ENCODE assay signal across 8 mouse cellular contexts in genomic region chr6:17637205-17638203, GRCm38 (mm10). TPM values are rescaled to one million over a fixed set of nuclear protein-coding genes. Genes with fewer than 3 reads are reported as not detected.
A peak's percentile ranks its signal among the peaks of the same experiment; 100 is the strongest.
DNase-seq lines count a peak whose midpoint lies in the region; ATAC-seq lines count a peak whose summit lies in the region.

No protein-coding gene starts in this region.

- WGBS in forebrain, embryonic 14.5 days, result 1% methylated on average over 44 of the region's 62 CpGs

- H3K4me3 ChIP-seq in forebrain, embryonic 14.5 days (ENCODE audit: low read depth, low read length), result peak overlapping the region; percentile 88

- H3K27ac ChIP-seq in forebrain, embryonic 14.5 days (ENCODE audit: low read depth, low read length), result peak overlapping the region; percentile 95

- H3K4me1 ChIP-seq in forebrain, embryonic 14.5 days (ENCODE audit: control insufficient read depth, insufficient read depth, low read length), result no peaks in the 10 kb centered on the region

- peak; percentile 45 for ATAC-seq in cerebellum, adult (ENCODE audit: insufficient number of reproducible peaks, low FRiP score, low TSS enrichment)
- ATAC-seq in forebrain, embryonic 14.5 days, result peak; percentile 86
- peak; percentile 11 to 12; a peak in 2 of 4 replicates for ATAC-seq in hematopoietic stem cell, adult 5-6 weeks (replicated peaks in 1 of 2; ENCODE audit: insufficient read depth in 1 of 2, low FRiP score in 2 of 2, low TSS enrichment in 1 of 2, low read depth in 1 of 2, poor library complexity in 2 of 2, severe bottlenecking in 2 of 2)
- ATAC-seq in megakaryocyte, adult 5-6 weeks (ENCODE audit: poor library complexity, severe bottlenecking), result peak; percentile 35

- peak overlapping the region; percentile 95 for H3K9ac ChIP-seq in forebrain, embryonic 14.5 days (ENCODE audit: low read length)

- DNase-seq in layer of hippocampus, adult 18-20 months (ENCODE audit: low spot score in 2 of 2), result peak; percentile 54 to 57
- no peak for DNase-seq in layer of hippocampus, adult 9-11 months
- DNase-seq in forebrain, embryonic 14.5 days (ENCODE audit: low spot score), result peak; percentile 68
- DNase-seq in layer of hippocampus, postnatal 14 days (ENCODE audit: low spot score in 2 of 2), result peak; percentile 35 to 68
- DNase-seq in right cerebral cortex, postnatal 4 days, result peak; percentile 16

- no peaks in the 10 kb centered on the region for H3K36me3 ChIP-seq in forebrain, embryonic 14.5 days (ENCODE audit: control insufficient read depth, insufficient read depth, low read length)

- H3K9me3 ChIP-seq in forebrain, embryonic 14.5 days (replicated peaks; ENCODE audit: control insufficient read depth, low read length), result no peaks in the 10 kb centered on the region; the same call in 1 of the 2 replicates

- no peaks in the 10 kb centered on the region for H3K27me3 ChIP-seq in forebrain, embryonic 14.5 days (replicated peaks; ENCODE audit: control insufficient read depth, insufficient read depth, low read length)

- H3K4me2 ChIP-seq in forebrain, embryonic 14.5 days (ENCODE audit: low read length), result peak overlapping the region; percentile 56

RNA-seq across cellular contexts. Expression of gene Capza2, which starts 1.5 kb away (rescaled TPM):
- 100 to 1,000 TPM; 288 to 300 TPM for total RNA-seq in layer of hippocampus, adult 18-20 months (2021)
- 276 and 299 TPM in 2 replicates for polyA plus RNA-seq in forebrain, embryonic 14.5 days (2014; fragmentation: Nextera tagmentation; extraction: Ambion mirVana)
- total RNA-seq in hematopoietic stem cell, adult 5-6 weeks (2017), result 355 and 398 TPM in 2 replicates
- total RNA-seq in layer of hippocampus, postnatal 14 days (2021), result 100 to 1,000 TPM; 282 to 285 TPM
- 490 and 593 TPM in 2 replicates for total RNA-seq in megakaryocyte, adult 5-6 weeks (2015)
- total RNA-seq in megakaryocyte, adult 5-6 weeks (2017), result 665 and 673 TPM in 2 replicates

RNA-seq across cellular contexts. Expression of gene St7, which starts 55.2 kb away (rescaled TPM):
- 10 to 100 TPM; 47.4 to 47.7 TPM for total RNA-seq in layer of hippocampus, adult 18-20 months (2021)
- polyA plus RNA-seq in forebrain, embryonic 14.5 days (2014; fragmentation: Nextera tagmentation; extraction: Ambion mirVana), result 55.2 and 60.3 TPM in 2 replicates
- 42.1 and 50.5 TPM in 2 replicates for total RNA-seq in hematopoietic stem cell, adult 5-6 weeks (2017)
- 10 to 100 TPM; 40.8 to 42.2 TPM for total RNA-seq in layer of hippocampus, postnatal 14 days (2021)
- total RNA-seq in megakaryocyte, adult 5-6 weeks (2015), result 6.9 and 8.5 TPM in 2 replicates
- total RNA-seq in megakaryocyte, adult 5-6 weeks (2017), result 10.6 and 14.0 TPM in 2 replicates

Comparison
In these comparisons a context has a peak if more than half of its experiments do, and no peak if none do; other contexts are left out.
1. ATAC-seq: peak in every context shown above with its lines; median percentile 86 in forebrain, embryonic 14.5 days; 45 in cerebellum, adult; 35 in megakaryocyte, adult 5-6 weeks; 12 in hematopoietic stem cell, adult 5-6 weeks.